Mouse (Mus musculus) testis, adult 2 months (tissue): ENCODE results near the gene Grik3.

Experiments
- CTCF ChIP-seq: fragments of 200-500 bp; IDR thresholded peaks from 2 replicates; pipeline ENCODE4 v1.5.1; 2012; ENCODE audit warnings: low read depth, mild to moderate bottlenecking, inconsistent platforms, low read length, moderate library complexity; ENCODE audit not compliant: control insufficient read depth, insufficient read depth, insufficient replicate concordance
- POLR2A ChIP-seq: fragments of 200-500 bp; IDR thresholded peaks from 2 replicates; pipeline ENCODE4 v1.6.1; 2012; ENCODE audit warnings: low read depth, mild to moderate bottlenecking, inconsistent platforms, low read length, moderate library complexity; ENCODE audit not compliant: control insufficient read depth

- TF ChIP-seq CTCF (no peak), POLR2A (no peak)
Observed at GRCm38 (mm10) chr4:125543171-125543570, 52.7 kb downstream of the Grik3 start.
